Mouse (Mus musculus): ENCODE data around the gene Cd72. TPM values are rescaled to one million over a fixed set of nuclear protein-coding genes. Genes with fewer than 3 reads are reported as not detected.

Cd72 gene
- polyA plus RNA-seq, 1 experiment: 12.6 TPM

GRCm38 (mm10) chr4:43404697-43405096, 49.7 kb downstream of the Cd72 start:
- TF ChIP-seq CTCF (conservative IDR thresholded peaks at IDR 0.05; ENCODE audit: insufficient read depth, insufficient read length, low read depth, low read length) (no peak), POLR2A (IDR thresholded peaks at IDR 0.05; ENCODE audit: low read depth, low read length) (no peak)
- Histone ChIP-seq H3K4me3 (ENCODE audit: insufficient read depth, low read depth, low read length) (no peak overlapping the region), H3K27me3 (replicated peaks; ENCODE audit: control insufficient read depth, insufficient read depth, low read length) (no peaks in the 10 kb centered on the region), H3K36me3 (ENCODE audit: control insufficient read depth, insufficient read depth, low read length) (no peaks in the 10 kb centered on the region), H3K4me1 (ENCODE audit: control insufficient read depth, insufficient read depth, low read length) (peaks cover 19% of the 10 kb centered on the region), H3K27ac (ENCODE audit: insufficient read depth, low read depth, low read length) (peak overlapping the region; percentile 89)
- 88% methylated on average over 10 of the region's 10 CpGs for WGBS
- no peak for DNase-seq

DNA sequence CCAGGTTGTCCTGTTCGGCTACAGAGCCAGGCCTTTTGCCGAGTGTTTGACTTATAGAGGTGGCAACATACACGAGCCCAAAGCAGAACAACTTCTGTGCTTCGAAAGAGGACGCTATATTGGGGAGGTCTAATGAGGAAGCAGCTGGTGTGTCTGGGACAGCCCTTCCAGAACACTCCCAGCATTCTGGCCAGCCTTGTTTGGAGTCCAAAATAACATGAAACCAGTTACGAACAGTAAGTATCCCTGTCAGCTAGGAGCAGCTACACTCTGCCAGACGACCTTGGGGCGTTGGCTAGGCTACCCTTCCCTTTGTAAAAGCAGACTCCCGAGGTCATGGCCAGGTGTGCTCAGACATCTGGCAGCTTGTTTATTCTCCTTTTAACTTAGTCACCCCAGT, 52.2 kb downstream of the Cd72 start:
- Histone ChIP-seq H3K4me1 (ENCODE audit: control insufficient read depth, insufficient read depth, low read length) (peaks cover 33% of the 10 kb centered on the region), H3K4me3 (ENCODE audit: insufficient read depth, low read depth, low read length) (no peak overlapping the region), H3K36me3 (ENCODE audit: control insufficient read depth, insufficient read depth, low read length) (no peaks in the 10 kb centered on the region), H3K27ac (ENCODE audit: insufficient read depth, low read depth, low read length) (no peak overlapping the region), H3K27me3 (replicated peaks; ENCODE audit: control insufficient read depth, insufficient read depth, low read length) (no peaks in the 10 kb centered on the region)
- 57% methylated on average over 9 of the region's 9 CpGs for WGBS
- TF ChIP-seq POLR2A (IDR thresholded peaks at IDR 0.05; ENCODE audit: low read depth, low read length) (no peak), CTCF (conservative IDR thresholded peaks at IDR 0.05; ENCODE audit: insufficient read depth, insufficient read length, low read depth, low read length) (no peak)
- DNase-seq: peak; percentile 23

GRCm38 (mm10) chr4:43401486-43401885, 52.9 kb downstream of the Cd72 start:
- H3K36me3 ChIP-seq (ENCODE audit: control insufficient read depth, insufficient read depth, low read length): no peaks in the 10 kb centered on the region
- H3K4me1 ChIP-seq (ENCODE audit: control insufficient read depth, insufficient read depth, low read length): peaks cover 33% of the 10 kb centered on the region
- no peaks in the 10 kb centered on the region for H3K27me3 ChIP-seq (replicated peaks; ENCODE audit: control insufficient read depth, insufficient read depth, low read length)
- no peak for TF ChIP-seq CTCF (conservative IDR thresholded peaks at IDR 0.05; ENCODE audit: insufficient read depth, insufficient read length, low read depth, low read length)
- TF ChIP-seq POLR2A (IDR thresholded peaks at IDR 0.05; ENCODE audit: low read depth, low read length): no peak
- 81% methylated on average over 10 of the region's 10 CpGs for WGBS
- DNase-seq: no peak
- no peak overlapping the region for H3K27ac ChIP-seq (ENCODE audit: insufficient read depth, low read depth, low read length)
- no peak overlapping the region for H3K4me3 ChIP-seq (ENCODE audit: insufficient read depth, low read depth, low read length)

DNA sequence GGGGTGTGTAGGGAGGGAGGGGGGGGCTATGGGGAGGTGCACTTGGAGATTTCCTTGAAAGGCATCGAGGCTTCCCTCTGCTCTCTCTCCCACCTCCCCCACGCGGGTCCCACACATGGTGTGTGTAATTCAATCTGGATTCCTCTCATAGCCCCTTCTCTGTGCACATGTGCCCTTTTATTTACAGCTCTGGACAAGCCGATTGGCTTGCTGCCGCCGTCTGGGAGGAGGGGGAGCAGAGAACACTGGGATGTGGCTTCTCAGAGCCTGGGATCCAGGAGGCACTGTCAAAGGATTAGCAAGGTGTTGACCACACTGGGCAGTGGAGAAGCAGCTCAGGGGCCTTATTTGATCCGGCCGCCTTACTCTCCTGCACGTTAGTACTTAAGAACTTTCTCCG, 53.5 kb downstream of the Cd72 start:
- H3K4me3 ChIP-seq (ENCODE audit: insufficient read depth, low read depth, low read length): no peak overlapping the region
- peaks cover 33% of the 10 kb centered on the region for H3K4me1 ChIP-seq (ENCODE audit: control insufficient read depth, insufficient read depth, low read length)
- 47% methylated on average over 10 of the region's 10 CpGs for WGBS
- TF ChIP-seq CTCF (conservative IDR thresholded peaks at IDR 0.05; ENCODE audit: insufficient read depth, insufficient read length, low read depth, low read length) (no peak), POLR2A (IDR thresholded peaks at IDR 0.05; ENCODE audit: low read depth, low read length) (no peak)
- no peaks in the 10 kb centered on the region for H3K27me3 ChIP-seq (replicated peaks; ENCODE audit: control insufficient read depth, insufficient read depth, low read length)
- no peaks in the 10 kb centered on the region for H3K36me3 ChIP-seq (ENCODE audit: control insufficient read depth, insufficient read depth, low read length)
- no peak for DNase-seq
- no peak overlapping the region for H3K27ac ChIP-seq (ENCODE audit: insufficient read depth, low read depth, low read length)

GRCm38 (mm10) chr4:43399391-43400131, 54.9 kb downstream of the Cd72 start:
- H3K36me3 ChIP-seq (ENCODE audit: control insufficient read depth, insufficient read depth, low read length): no peaks in the 10 kb centered on the region
- 47% methylated on average over 31 of the region's 31 CpGs for WGBS
- peak overlapping the region; percentile 32 for H3K4me3 ChIP-seq (ENCODE audit: insufficient read depth, low read depth, low read length)
- peak overlapping the region; percentile 87 for H3K27ac ChIP-seq (ENCODE audit: insufficient read depth, low read depth, low read length)
- TF ChIP-seq POLR2A (IDR thresholded peaks at IDR 0.05; ENCODE audit: low read depth, low read length): no peak
- no peak for TF ChIP-seq CTCF (conservative IDR thresholded peaks at IDR 0.05; ENCODE audit: insufficient read depth, insufficient read length, low read depth, low read length)
- H3K4me1 ChIP-seq (ENCODE audit: control insufficient read depth, insufficient read depth, low read length): peaks cover 33% of the 10 kb centered on the region
- H3K27me3 ChIP-seq (replicated peaks; ENCODE audit: control insufficient read depth, insufficient read depth, low read length): no peaks in the 10 kb centered on the region
- DNase-seq: peak; percentile 66

DNA sequence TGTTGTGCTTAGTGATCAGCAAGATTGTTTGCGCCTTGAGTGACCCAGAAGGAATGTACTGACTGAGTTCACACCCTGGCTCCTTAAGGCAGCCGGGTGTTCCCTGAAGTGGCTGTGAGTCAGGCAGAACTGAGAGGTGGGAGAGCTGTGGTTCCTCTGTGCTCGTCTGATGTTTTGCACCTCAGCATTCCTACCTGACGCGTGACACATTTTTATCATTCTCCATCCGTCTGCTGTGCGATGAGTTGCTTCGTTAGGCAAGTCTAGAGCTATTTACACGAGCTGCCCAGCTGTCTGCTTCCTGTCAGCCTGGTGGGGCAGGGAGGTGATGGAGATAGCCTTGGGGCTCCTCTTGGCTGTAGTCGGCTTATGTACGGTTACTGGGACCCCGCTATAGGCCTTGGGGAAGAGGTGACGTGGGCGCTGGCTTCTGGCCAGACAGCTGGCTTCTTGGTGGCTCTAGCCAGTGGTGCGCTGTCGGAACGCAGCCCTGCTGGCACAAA, 55.5 kb downstream of the Cd72 start:
- Histone ChIP-seq H3K27ac (ENCODE audit: insufficient read depth, low read depth, low read length) (peak overlapping the region; percentile 87), H3K36me3 (ENCODE audit: control insufficient read depth, insufficient read depth, low read length) (no peaks in the 10 kb centered on the region), H3K4me3 (ENCODE audit: insufficient read depth, low read depth, low read length) (peak overlapping the region; percentile 32; the same call in 1 of the 2 replicates), H3K27me3 (replicated peaks; ENCODE audit: control insufficient read depth, insufficient read depth, low read length) (no peaks in the 10 kb centered on the region), H3K4me1 (ENCODE audit: control insufficient read depth, insufficient read depth, low read length) (peaks cover 38% of the 10 kb centered on the region)
- 23% methylated on average over 17 of the region's 17 CpGs for WGBS
- DNase-seq: peak; percentile 63
- TF ChIP-seq CTCF (conservative IDR thresholded peaks at IDR 0.05; ENCODE audit: insufficient read depth, insufficient read length, low read depth, low read length): no peak
- no peak for TF ChIP-seq POLR2A (IDR thresholded peaks at IDR 0.05; ENCODE audit: low read depth, low read length)

- TF ChIP-seq POLR2A (IDR thresholded peaks at IDR 0.05; ENCODE audit: low read depth, low read length): no peak
- no peak for TF ChIP-seq CTCF (conservative IDR thresholded peaks at IDR 0.05; ENCODE audit: insufficient read depth, insufficient read length, low read depth, low read length)
- no peak overlapping the region for H3K4me3 ChIP-seq (ENCODE audit: insufficient read depth, low read depth, low read length)
- WGBS: 75% methylated on average over 4 of the region's 4 CpGs
- DNase-seq: no peak
- H3K4me1 ChIP-seq (ENCODE audit: control insufficient read depth, insufficient read depth, low read length): peaks cover 40% of the 10 kb centered on the region
- H3K27me3 ChIP-seq (replicated peaks; ENCODE audit: control insufficient read depth, insufficient read depth, low read length): no peaks in the 10 kb centered on the region
- peak overlapping the region; percentile 87; the same call in 1 of the 2 replicates for H3K27ac ChIP-seq (ENCODE audit: insufficient read depth, low read depth, low read length)
- no peaks in the 10 kb centered on the region for H3K36me3 ChIP-seq (ENCODE audit: control insufficient read depth, insufficient read depth, low read length)
Observed at GRCm38 (mm10) chr4:43398014-43398413, 56.4 kb downstream of the Cd72 start.

Other genes starting within 250 kb of the Cd72 start
- gene Atp8b5, start 187.5 kb downstream of the Cd72 start, polyA plus RNA-seq (2012; rRNA removed): 0.38 and 0.54 TPM in 2 replicates
- gene Rusc2, start 72.6 kb downstream of the Cd72 start, polyA plus RNA-seq (2012; rRNA removed): 15.5 and 17.3 TPM in 2 replicates
- gene Fam166b, start 25.5 kb downstream of the Cd72 start, polyA plus RNA-seq (2012; rRNA removed): 1.3 and 1.6 TPM in 2 replicates
- 59.0 and 72.5 TPM in 2 replicates for gene Tesk1, start 12.7 kb downstream of the Cd72 start, polyA plus RNA-seq (2012; rRNA removed)
- gene Sit1, start 29.1 kb upstream of the Cd72 start, polyA plus RNA-seq (2012; rRNA removed): 0.23 and 1.4 TPM in 2 replicates
- 529 and 664 TPM in 2 replicates for gene Ccdc107, start 38.3 kb upstream of the Cd72 start, polyA plus RNA-seq (2012; rRNA removed)
- gene Arhgef39, start 45.1 kb upstream of the Cd72 start, polyA plus RNA-seq (2012; rRNA removed): 17.3 and 26.6 TPM in 2 replicates
- gene Car9, start 52.3 kb upstream of the Cd72 start, polyA plus RNA-seq (2012; rRNA removed): 4.9 and 5.8 TPM in 2 replicates
- 10.8 and 51.9 TPM in 2 replicates for gene Tpm2, start 69.1 kb upstream of the Cd72 start, polyA plus RNA-seq (2012; rRNA removed)
- gene Creb3, start 107.7 kb upstream of the Cd72 start, polyA plus RNA-seq (2012; rRNA removed): 58.2 and 74.5 TPM in 2 replicates
- 92.1 and 106 TPM in 2 replicates for gene Tln1, start 108.1 kb upstream of the Cd72 start, polyA plus RNA-seq (2012; rRNA removed)
- 41.2 and 46.9 TPM in 2 replicates for gene Rgp1, start 124.1 kb upstream of the Cd72 start, polyA plus RNA-seq (2012; rRNA removed)
- 12.2 and 13.9 TPM in 2 replicates for gene Gba2, start 124.2 kb upstream of the Cd72 start, polyA plus RNA-seq (2012; rRNA removed)
- gene Msmp, start 129.9 kb upstream of the Cd72 start, polyA plus RNA-seq (2012; rRNA removed): 2.9 and 4.7 TPM in 2 replicates
- gene Npr2, start 177.3 kb upstream of the Cd72 start, polyA plus RNA-seq (2012; rRNA removed): 38.0 and 41.5 TPM in 2 replicates
- gene Spag8, start 199.0 kb upstream of the Cd72 start, polyA plus RNA-seq (2012; rRNA removed): 2.2 and 2.4 TPM in 2 replicates
- gene Hint2, start 201.8 kb upstream of the Cd72 start, polyA plus RNA-seq (2012; rRNA removed): 374 and 465 TPM in 2 replicates
- 8.3 and 8.6 TPM in 2 replicates for gene Tmem8b, start 214.3 kb upstream of the Cd72 start, polyA plus RNA-seq (2012; rRNA removed)
- 0.09 and 0.12 TPM in 2 replicates for gene Fam221b, start 214.5 kb upstream of the Cd72 start, polyA plus RNA-seq (2012; rRNA removed)
- gene Olfr70, start 246.2 kb upstream of the Cd72 start, polyA plus RNA-seq (2012; rRNA removed): not detected in 2 replicates